Mouse (Mus musculus): ENCODE results near the gene Atox1. TPM values are rescaled to one million over a fixed set of nuclear protein-coding genes. Genes with fewer than 3 reads are reported as not detected.

Atox1 gene
- polyA plus RNA-seq (2012; rRNA removed): 237 and 367 TPM in 2 replicates

DNA sequence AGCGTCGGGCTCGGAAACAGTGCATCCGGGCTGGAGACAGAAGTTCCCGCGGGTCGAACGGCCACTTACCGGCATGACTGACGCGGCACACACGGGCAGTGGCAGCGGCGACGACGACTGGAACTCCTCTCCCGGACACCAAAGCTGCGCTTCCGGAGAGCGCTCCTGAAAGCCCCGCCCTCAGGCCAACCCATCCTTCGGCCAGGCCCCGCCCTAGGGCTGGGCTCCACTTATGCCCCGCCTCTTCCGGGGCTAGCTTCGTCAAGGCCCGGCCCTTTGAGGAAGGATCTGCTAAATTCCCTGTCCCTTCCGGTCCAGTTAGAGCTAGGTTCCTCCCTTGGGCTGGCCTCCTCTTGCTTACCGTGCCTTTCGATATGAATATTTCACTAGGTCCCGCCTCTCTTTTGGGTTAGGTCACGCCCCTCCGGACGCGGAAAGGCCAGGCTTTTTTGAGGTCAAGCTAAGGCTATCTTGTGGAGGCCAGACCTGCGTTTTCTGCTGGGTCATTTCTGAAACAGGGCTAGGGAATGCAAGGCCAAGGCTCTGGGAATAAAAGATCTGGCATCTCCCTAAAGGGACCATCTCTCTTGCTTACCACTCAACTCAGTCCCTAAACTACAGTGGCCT, at the start of gene Atox1:
Gene Atox1 (minus strand): TSS at position 221 of the 627 bp plus-strand sequence.
- TF ChIP-seq CTCF (IDR thresholded peaks at IDR 0.05; ENCODE audit: extremely low read depth, insufficient read depth, insufficient read length, insufficient replicate concordance) (no peak), POLR2A (IDR thresholded peaks at IDR 0.05; ENCODE audit: low read depth, low read length) (peak; percentile 82)
- Histone ChIP-seq H3K27ac (ENCODE audit: insufficient read depth, low read length) (peak within 1 kb of the TSS; percentile 70), H3K36me3 (ENCODE audit: control insufficient read depth, insufficient read depth, low read length) (no peaks in the 10 kb centered on the region), H3K27me3 (ENCODE audit: control insufficient read depth, insufficient read depth, low read length) (no peaks in the 10 kb centered on the region), H3K4me3 (ENCODE audit: extremely low read depth, insufficient read depth, insufficient read length) (peak within 1 kb of the TSS; percentile 95), H3K4me1 (ENCODE audit: control insufficient read depth, insufficient read depth, insufficient read length) (peaks cover 5% of the 10 kb centered on the region; the same call in 1 of the 2 replicates)
- DNase-seq (ENCODE audit: low read depth in 1 of 2, low spot score in 2 of 2): peak; percentile 83 to 91
- WGBS: under 1% methylated on average over 36 of the region's 36 CpGs

DNA sequence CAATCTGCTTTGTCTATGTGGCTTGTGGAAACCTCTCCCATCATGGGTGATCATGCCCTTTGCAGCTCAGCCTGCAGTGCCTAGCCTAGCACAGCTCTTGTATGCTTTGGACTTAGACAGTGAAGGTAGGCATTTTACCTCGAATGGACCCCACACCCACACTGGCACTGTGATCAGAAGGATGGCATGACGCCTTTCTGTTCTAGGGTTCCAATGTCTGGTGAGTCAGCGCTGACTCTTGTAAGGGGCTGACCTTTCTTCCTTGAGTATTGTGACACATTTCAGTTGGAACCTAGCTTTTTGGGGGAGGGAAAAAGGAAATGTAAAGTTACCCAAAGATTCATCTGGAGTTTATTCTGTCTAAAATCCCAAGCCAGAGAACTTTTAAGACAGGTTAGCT, 44.4 kb upstream of the Atox1 start:
- Histone ChIP-seq H3K4me3 (ENCODE audit: extremely low read depth, insufficient read depth, insufficient read length) (no peak overlapping the region), H3K27me3 (ENCODE audit: control insufficient read depth, insufficient read depth, low read length) (no peaks in the 10 kb centered on the region), H3K27ac (ENCODE audit: insufficient read depth, low read length) (no peak overlapping the region), H3K4me1 (ENCODE audit: control insufficient read depth, insufficient read depth, insufficient read length) (no peaks in the 10 kb centered on the region), H3K36me3 (ENCODE audit: control insufficient read depth, insufficient read depth, low read length) (peaks cover 3% of the 10 kb centered on the region)
- WGBS: 76% methylated on average over 3 of the region's 3 CpGs
- no peak for DNase-seq (ENCODE audit: low read depth in 1 of 2, low spot score in 2 of 2)
- TF ChIP-seq POLR2A (IDR thresholded peaks at IDR 0.05; ENCODE audit: low read depth, low read length) (no peak), CTCF (IDR thresholded peaks at IDR 0.05; ENCODE audit: extremely low read depth, insufficient read depth, insufficient read length, insufficient replicate concordance) (no peak)

DNA sequence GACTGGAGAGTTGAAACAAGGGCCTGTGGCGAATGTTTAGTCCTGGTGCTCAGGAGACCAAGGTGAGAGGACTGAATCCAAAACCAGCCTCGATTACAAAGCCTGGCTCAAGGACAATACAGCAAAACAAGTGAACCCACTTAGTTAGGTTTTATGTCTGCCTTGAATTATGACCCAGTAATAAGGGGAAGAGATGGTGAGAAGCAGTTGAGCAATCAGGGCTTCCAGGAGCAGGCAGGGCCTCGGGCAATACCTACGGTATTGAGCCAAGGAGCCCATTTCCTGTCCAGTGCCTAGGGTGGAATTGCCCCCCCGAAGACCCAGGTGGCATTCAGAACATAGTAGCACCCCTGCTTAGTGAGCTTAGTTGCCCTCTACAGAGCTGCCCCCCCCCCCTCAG, 41.8 kb upstream of the Atox1 start:
- no peaks in the 10 kb centered on the region for H3K4me1 ChIP-seq (ENCODE audit: control insufficient read depth, insufficient read depth, insufficient read length)
- H3K27me3 ChIP-seq (ENCODE audit: control insufficient read depth, insufficient read depth, low read length): no peaks in the 10 kb centered on the region
- 66% methylated on average over 5 of the region's 5 CpGs for WGBS
- peaks cover 12% of the 10 kb centered on the region for H3K36me3 ChIP-seq (ENCODE audit: control insufficient read depth, insufficient read depth, low read length)
- no peak for DNase-seq (ENCODE audit: low read depth in 1 of 2, low spot score in 2 of 2)
- no peak for TF ChIP-seq POLR2A (IDR thresholded peaks at IDR 0.05; ENCODE audit: low read depth, low read length)
- TF ChIP-seq CTCF (IDR thresholded peaks at IDR 0.05; ENCODE audit: extremely low read depth, insufficient read depth, insufficient read length, insufficient replicate concordance): no peak
- no peak overlapping the region for H3K4me3 ChIP-seq (ENCODE audit: extremely low read depth, insufficient read depth, insufficient read length)
- no peak overlapping the region for H3K27ac ChIP-seq (ENCODE audit: insufficient read depth, low read length)

DNA sequence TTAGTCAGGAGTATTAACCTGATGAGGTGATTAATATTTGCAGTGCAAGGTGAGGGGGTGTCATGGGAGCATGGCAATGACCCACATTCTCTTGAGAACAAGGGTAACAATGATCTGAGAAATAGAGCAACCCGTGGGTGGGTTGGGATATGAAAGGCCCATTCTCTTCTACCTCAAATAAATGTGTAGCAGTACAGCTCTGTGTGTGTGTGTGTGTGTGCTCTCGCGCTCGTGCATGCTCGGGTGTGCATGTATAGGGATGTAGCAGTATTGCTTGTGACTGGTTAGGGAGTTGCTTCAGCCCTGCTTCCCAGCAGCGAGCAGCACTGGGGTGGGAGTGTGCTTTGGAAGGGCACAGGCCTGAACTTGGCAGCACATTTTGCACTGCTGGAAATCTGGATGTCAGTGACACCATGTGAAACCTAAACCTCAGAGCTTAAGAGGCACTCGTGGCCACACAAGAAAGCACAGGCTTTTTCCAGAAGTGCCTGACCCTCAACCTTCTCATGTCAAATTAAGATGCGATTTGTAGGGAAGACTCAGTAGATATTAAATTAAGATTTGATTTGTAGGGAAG, 41.0 kb upstream of the Atox1 start:
- WGBS: 89% methylated on average over 8 of the region's 8 CpGs
- no peaks in the 10 kb centered on the region for H3K27me3 ChIP-seq (ENCODE audit: control insufficient read depth, insufficient read depth, low read length)
- no peak for TF ChIP-seq CTCF (IDR thresholded peaks at IDR 0.05; ENCODE audit: extremely low read depth, insufficient read depth, insufficient read length, insufficient replicate concordance)
- TF ChIP-seq POLR2A (IDR thresholded peaks at IDR 0.05; ENCODE audit: low read depth, low read length): no peak
- no peak for DNase-seq (ENCODE audit: low read depth in 1 of 2, low spot score in 2 of 2)
- H3K4me3 ChIP-seq (ENCODE audit: extremely low read depth, insufficient read depth, insufficient read length): no peak overlapping the region
- H3K27ac ChIP-seq (ENCODE audit: insufficient read depth, low read length): no peak overlapping the region
- H3K36me3 ChIP-seq (ENCODE audit: control insufficient read depth, insufficient read depth, low read length): peaks cover 12% of the 10 kb centered on the region
- H3K4me1 ChIP-seq (ENCODE audit: control insufficient read depth, insufficient read depth, insufficient read length): no peaks in the 10 kb centered on the region

DNA sequence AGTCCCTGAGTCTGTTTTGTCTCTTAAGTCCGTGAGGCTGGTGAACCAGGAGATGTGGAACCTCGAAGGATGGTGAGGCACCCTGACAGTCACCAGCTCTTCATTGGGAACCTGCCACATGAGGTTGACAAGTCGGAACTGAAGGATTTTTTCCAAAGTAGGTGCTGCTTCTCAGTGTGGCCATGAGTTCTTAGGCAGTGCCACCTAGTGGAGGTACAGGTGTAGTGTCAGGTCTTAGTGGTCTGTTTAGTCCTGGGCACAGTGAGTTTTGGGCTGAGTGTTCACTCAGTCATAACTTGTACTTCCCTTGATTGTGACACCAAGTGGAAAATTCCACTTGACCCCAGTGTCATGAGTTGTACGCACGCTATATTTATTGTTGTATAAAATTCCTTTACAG, 36.8 kb upstream of the Atox1 start:
- peaks cover 40% of the 10 kb centered on the region for H3K36me3 ChIP-seq (ENCODE audit: control insufficient read depth, insufficient read depth, low read length)
- WGBS: 65% methylated on average over 5 of the region's 5 CpGs

DNA sequence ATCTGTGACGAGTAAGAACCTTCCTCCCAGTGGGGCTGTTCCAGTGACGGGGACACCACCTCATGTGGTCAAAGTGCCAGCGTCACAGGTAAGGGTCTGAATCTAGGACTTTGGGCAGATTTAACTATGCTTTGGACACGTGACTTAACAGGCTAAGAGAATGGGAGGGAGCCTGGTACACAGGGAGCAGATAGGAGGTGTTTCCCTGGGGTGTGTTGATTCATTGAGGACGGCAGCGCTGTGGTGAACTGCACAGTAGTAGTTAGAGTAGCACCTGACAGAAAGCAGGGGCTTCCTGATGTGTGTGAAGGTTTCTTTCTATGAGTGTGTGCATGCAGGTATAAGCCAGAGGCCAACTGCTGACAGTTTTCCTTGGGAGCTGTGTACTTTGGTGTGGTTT, 35.1 kb upstream of the Atox1 start:
- Histone ChIP-seq H3K27ac (ENCODE audit: insufficient read depth, low read length) (no peak overlapping the region), H3K27me3 (ENCODE audit: control insufficient read depth, insufficient read depth, low read length) (no peaks in the 10 kb centered on the region), H3K4me3 (ENCODE audit: extremely low read depth, insufficient read depth, insufficient read length) (no peak overlapping the region), H3K36me3 (ENCODE audit: control insufficient read depth, insufficient read depth, low read length) (peaks cover 54% of the 10 kb centered on the region), H3K4me1 (ENCODE audit: control insufficient read depth, insufficient read depth, insufficient read length) (no peaks in the 10 kb centered on the region)
- no peak for TF ChIP-seq POLR2A (IDR thresholded peaks at IDR 0.05; ENCODE audit: low read depth, low read length)
- TF ChIP-seq CTCF (IDR thresholded peaks at IDR 0.05; ENCODE audit: extremely low read depth, insufficient read depth, insufficient read length, insufficient replicate concordance): no peak
- DNase-seq (ENCODE audit: low read depth in 1 of 2, low spot score in 2 of 2): no peak
- 95% methylated on average over 6 of the region's 6 CpGs for WGBS

More for the DNA sequence above, 36.8 kb upstream of the Atox1 start:
- peak; percentile 25 to 28 for DNase-seq (ENCODE audit: low read depth in 1 of 2, low spot score in 2 of 2)
- H3K4me1 ChIP-seq (ENCODE audit: control insufficient read depth, insufficient read depth, insufficient read length): no peaks in the 10 kb centered on the region
- no peak overlapping the region for H3K4me3 ChIP-seq (ENCODE audit: extremely low read depth, insufficient read depth, insufficient read length)
- TF ChIP-seq CTCF (IDR thresholded peaks at IDR 0.05; ENCODE audit: extremely low read depth, insufficient read depth, insufficient read length, insufficient replicate concordance) (peak; percentile 53; the same call in 1 of the 2 replicates), POLR2A (IDR thresholded peaks at IDR 0.05; ENCODE audit: low read depth, low read length) (no peak)
- H3K27ac ChIP-seq (ENCODE audit: insufficient read depth, low read length): no peak overlapping the region
- no peaks in the 10 kb centered on the region for H3K27me3 ChIP-seq (ENCODE audit: control insufficient read depth, insufficient read depth, low read length)

DNA sequence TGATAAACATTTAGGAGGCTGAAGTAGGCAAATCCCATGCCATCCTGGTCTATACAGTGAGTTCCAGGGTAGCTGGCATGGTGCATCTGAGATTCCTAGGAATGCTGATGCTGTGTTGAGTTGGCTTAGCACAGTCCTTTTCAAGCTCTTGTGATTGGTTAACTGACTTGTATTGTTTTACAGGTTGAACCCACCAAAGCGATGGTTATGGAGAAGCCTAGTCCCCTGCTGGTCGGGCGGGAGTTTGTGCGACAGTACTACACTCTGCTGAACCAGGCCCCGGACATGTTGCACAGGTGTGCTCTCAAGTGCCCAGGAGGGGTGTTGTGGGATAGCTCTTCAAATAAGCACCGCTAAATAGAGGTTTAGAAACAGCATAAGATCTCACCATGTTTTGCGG, 24.4 kb upstream of the Atox1 start:
- H3K27ac ChIP-seq (ENCODE audit: insufficient read depth, low read length): no peak overlapping the region
- no peaks in the 10 kb centered on the region for H3K27me3 ChIP-seq (ENCODE audit: control insufficient read depth, insufficient read depth, low read length)
- no peak overlapping the region for H3K4me3 ChIP-seq (ENCODE audit: extremely low read depth, insufficient read depth, insufficient read length)
- peaks cover 29% of the 10 kb centered on the region for H3K36me3 ChIP-seq (ENCODE audit: control insufficient read depth, insufficient read depth, low read length)
- no peak for TF ChIP-seq CTCF (IDR thresholded peaks at IDR 0.05; ENCODE audit: extremely low read depth, insufficient read depth, insufficient read length, insufficient replicate concordance)
- TF ChIP-seq POLR2A (IDR thresholded peaks at IDR 0.05; ENCODE audit: low read depth, low read length): no peak
- H3K4me1 ChIP-seq (ENCODE audit: control insufficient read depth, insufficient read depth, insufficient read length): no peaks in the 10 kb centered on the region
- 95% methylated on average over 7 of the region's 7 CpGs for WGBS
- DNase-seq (ENCODE audit: low read depth in 1 of 2, low spot score in 2 of 2): no peak

All from spleen, adult 2 months (tissue).